Mouse (Mus musculus): ENCODE data around the gene Plekhg4.

The Plekhg4 gene

DNA sequence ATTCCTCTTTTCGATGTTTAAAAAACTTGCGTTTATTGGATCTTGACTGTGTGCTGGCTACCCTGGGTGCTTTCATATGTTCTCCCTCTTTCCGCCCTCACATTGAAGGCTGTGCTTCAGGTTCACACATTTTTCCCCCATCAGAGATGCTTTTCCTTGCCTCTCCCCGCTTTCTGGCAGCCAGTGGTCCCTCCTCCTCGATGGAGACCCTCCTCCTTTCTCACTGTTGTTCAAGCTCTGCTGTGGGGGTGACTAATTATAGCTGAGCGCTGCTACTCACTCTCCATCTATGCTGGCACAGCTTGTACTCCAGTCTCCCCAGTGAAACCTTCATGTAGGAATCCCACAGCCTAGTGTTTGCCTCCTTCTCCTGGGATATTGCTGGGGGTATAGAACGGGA lies 22.9 kb upstream of the Plekhg4 start:
- no peak for DNase-seq

DNA sequence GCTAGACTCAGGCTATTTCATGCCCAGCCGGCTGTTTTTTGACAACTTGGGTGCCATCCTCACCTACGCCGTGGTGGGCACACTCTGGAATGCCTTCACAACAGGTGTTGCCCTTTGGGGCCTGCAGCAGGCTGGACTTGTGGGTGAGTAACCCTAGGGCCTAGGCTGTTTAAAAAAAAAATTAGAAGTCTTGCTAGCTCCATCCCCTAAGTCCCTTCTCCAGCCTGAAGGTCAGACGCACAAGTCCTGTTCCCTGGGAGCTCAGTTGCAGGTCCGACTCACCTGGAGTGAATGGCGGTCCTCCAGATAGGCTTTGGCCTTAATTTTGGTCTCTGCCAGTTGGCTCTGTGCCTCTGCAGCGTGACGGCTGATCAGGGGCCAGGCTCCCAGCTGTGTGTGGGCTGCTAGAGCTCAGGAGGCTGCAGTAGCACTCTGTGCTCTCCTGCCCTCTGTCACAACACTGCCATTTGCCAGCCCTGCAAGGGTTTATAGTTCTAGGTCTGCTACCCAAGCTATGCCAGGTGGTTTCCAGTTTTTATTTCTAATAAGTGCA lies 19.4 kb upstream of the Plekhg4 start:
- DNase-seq, result no peak

DNA sequence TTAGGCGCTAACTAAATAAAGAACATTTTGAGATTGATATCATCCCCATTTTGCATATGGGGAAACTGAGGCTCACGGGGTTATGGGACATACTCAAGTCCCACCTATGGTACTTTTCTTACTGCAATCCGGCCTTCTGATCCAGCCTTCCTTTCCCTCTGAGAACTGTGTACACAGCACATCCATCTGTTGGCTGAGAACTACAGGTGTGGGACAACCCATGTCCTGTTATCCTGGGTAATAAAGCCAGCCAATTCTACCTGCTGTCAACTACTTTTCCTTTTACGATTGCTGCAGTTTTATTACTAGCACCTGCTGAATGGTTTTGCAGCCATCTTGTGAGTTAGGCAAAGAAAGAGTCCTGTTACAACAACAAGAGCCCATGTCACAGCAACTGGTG lies 18.5 kb upstream of the Plekhg4 start:
- no peak for DNase-seq

- DNase-seq, result peak; percentile 74 to 77
These were observed 17.7 kb upstream of the Plekhg4 start for GRCm38 (mm10) chr8:105355179-105356024.

DNA sequence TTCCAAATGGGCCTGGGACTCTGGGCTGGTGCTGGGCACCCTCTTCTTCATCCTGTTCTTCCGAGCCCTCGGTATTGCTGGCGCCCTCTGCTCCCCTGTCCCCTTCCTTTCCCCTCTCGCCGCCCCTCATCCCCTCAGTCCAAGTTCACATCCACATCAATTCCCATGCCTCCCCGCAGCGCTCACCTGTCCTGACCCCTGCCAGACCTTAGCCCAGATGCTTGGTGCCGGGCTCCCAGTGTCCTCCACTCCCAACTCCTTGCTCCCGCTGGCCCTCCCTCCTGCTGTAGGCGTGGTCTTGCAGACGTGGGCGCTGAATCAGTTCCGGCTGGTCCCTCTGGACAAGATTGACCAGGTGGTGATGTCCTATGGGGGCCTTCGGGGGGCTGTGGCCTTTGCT lies 16.4 kb upstream of the Plekhg4 start:
- DNase-seq, result no peak

DNA sequence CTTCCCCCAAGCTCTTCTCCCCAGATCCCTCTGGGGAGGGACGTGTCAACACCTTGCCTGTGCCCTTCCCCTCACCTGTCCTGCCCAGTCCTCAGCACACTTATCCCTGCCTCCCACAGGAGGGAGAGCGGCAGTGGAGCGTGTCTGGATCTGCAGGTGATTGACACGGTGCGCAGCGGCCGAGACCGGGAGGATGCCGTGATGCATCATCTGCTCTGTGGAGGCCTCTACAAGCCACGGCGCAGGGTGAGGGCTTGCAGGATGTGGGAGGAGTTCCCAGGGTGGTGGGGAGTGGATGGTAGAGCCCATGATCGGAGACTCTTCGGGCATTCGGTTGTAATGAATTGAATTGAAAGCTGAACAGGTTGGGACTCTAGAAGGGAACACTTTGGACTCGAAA lies 13.9 kb upstream of the Plekhg4 start:
- no peak for DNase-seq

DNA sequence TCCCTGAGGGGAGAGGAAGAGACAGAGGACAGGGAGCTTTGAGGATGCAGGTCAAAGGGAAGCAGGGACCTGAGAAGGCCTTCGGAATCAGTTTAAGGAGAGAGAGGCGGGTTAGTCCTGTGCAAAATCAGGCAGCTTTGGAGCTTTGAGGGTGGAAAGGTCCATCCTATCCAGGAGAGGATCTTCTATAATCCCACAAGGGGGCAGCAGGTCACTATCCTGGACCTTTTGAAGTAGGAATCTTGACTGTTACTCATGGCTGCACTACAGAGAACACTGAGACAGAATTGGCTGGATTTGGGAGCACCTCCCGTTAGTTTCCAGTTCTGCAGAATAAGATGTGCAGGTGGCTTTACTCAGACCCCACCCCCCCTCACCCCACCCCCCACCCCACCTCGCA lies 13.4 kb upstream of the Plekhg4 start:
- peak in 1 of 2 experiments; percentile 54 for DNase-seq

- DNase-seq, result peak; percentile 57 to 78
These were observed 11.0 kb upstream of the Plekhg4 start for GRCm38 (mm10) chr8:105361751-105362702.

GRCm38 (mm10) chr8:105367107-105367506 lies 6.0 kb upstream of the Plekhg4 start:
- DNase-seq, result peak in 1 of 2 experiments; percentile 46

DNA sequence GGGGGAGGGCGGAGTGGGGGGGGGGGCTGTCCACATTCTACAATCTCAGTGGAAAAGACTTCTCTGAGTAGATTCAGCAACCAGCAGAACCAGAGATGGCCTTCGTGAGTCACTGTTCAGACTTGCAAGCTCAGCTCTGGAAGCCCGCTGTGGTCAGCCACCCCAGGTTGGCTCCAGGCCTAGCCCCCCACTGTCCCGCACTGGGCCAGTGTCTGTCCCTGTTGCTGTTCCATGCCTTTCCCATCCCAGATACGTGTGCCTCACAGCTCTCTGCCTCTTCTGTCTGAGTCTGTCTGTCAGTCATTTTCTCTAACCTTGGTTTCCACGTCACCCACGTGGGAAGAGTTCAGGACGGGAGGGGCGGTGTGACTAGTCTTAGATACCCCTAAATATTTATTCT lies 601 bp upstream of the Plekhg4 start:
- no peak for DNase-seq

DNA sequence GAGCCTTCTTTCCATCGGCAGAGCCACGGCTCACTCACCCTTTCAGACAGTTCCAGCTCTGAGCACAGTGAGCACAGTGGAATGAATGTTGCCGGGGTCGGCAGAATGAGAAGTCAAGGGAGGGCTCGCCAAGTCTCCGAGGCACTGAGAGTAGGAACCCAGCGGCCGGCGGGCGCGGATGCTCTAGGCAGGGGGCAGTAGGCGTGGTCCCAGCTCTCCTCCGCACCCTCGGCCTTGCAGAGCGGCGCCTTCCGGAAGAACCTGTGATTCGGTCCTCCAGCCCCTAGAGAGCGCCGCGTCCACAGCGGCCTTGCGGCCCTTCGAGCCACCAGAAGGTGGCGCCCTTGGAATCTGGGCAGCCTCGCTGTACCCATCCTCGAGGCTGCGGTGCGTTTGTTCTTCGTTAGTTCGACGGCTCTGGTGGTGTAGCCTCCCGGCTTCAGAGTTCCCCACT lies 1.5 kb downstream of the Plekhg4 start:
- peak in 1 of 2 experiments; percentile 48 for DNase-seq

GRCm38 (mm10) chr8:105378673-105379072 lies 5.6 kb downstream of the Plekhg4 start:
- peak; percentile 60 to 85 for DNase-seq

- DNase-seq, result no peak
These were observed 7.2 kb downstream of the Plekhg4 start for GRCm38 (mm10) chr8:105380308-105380707.

- no peak for DNase-seq
These were observed 11.0 kb downstream of the Plekhg4 start for GRCm38 (mm10) chr8:105384070-105384469.

DNA sequence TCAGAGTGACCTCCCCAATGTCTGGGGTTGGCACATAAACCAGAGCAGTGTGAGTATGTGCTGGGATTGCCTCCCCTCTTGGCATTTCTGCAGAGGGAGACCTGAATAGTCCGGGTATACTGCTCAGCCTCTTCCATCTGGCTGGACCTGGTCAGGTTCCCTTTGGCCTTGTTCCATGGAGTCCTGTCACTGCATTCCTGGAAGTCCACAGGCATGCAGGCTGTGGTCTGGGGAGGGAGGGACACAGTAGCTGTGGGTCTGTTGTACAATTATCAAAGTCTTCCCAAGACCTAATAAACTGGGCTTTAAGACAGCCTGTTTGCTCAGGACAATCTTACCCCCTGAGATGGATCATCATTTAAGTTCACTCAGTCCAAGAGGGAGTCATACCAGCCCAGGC lies 14.1 kb downstream of the Plekhg4 start:
- DNase-seq, result peak; percentile 68 to 71

DNA sequence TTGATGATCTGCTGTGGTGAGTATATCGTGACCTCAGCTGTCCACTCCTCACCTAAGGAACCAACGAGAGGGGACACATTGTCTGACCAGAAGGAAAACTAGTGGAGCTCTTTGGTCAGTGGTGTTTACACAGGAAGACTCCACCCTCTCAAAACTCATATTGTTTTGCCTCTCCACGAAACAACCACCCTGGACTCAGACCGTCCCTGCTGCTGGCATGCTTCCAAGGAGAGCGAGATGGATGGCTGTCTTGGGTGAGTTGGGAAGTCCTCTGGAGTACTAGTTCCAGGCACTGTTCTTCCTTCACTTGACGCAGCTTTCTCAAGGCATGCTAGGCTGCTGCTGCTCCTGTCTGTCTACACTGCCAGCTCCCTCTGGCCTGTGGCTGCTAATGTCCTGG lies 16.0 kb downstream of the Plekhg4 start:
- peak in 1 of 2 experiments; percentile 44 for DNase-seq

DNA sequence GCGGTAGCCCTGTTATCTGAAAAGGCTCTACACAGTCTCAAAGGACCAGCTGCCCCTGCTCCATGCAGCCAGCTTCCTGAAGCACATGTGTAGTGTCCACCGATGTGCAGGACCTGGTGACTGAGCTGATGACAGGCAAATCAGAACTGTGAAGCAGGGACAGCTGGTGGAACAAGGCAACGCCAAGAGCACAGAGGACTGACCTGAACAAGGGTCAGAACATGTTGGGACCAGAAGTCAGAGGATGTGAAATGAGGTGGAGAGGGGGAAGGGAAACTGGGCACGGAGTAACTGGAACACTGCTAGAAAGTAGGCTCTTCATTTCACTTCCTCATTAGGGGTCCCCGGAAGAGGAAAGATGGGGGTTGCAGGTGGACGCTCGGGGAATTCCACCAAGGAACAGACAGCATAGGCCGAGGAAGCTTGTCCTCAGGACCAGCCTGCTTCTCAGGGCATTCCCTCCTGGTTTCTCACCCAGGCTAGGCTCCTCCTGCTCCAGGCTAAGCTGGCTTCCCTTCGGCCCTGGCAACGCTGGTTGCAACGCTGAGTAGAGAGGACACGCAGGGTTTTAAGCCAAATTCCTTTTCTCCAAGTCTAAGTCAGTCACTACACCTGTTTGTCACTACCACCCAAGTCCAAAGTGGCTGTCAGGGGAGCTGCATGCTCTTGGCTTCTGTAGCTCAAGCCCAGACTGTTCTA lies 20.2 kb downstream of the Plekhg4 start:
- no peak for DNase-seq

- DNase-seq, result no peak
These were observed 20.8 kb downstream of the Plekhg4 start for GRCm38 (mm10) chr8:105393915-105394314.

GRCm38 (mm10) chr8:105397747-105398146 lies 24.7 kb downstream of the Plekhg4 start:
- DNase-seq, result peak; percentile 72 to 73

DNA sequence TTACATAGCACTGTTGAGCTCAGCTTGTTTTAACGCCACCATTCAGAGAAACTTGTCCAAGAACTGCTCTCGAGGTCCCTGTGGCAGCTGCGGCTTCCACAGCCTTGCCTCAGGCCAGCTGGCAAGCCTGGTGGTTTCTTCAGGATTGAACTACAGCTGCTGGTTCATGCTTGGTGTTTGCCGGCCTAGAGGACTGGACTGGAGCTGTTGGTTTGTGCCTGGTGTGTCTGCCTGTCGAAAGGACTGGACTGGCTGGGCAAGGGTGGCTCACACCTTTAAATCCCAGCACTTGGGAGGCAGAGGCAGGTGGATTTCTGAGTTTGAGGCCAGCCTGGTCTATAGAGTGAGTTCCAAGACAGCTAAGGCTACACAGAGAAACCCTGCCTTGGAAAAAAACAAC lies 26.9 kb downstream of the Plekhg4 start:
- DNase-seq, result no peak

DNA sequence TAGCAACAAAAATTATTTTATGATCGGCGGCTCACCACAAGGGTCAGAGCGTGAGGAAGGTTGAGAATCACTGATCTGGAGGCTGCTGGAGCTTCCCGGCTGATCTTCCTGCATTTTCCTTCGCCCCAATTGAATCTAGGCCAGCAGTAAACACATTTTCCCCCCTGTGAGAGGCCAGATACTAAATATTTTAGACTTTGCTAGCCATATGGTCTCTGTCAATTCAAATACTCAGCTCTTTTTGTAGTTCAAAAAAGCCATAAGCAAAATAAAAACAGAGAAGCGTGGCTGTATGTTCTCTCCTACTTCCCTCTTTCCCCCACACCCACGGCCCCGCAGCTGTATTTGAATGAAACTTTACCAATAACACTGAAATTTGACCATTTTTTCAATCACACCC lies 30.4 kb downstream of the Plekhg4 start:
- no peak for DNase-seq

- no peak for DNase-seq
These were observed 31.4 kb downstream of the Plekhg4 start for GRCm38 (mm10) chr8:105404496-105404895.

DNA sequence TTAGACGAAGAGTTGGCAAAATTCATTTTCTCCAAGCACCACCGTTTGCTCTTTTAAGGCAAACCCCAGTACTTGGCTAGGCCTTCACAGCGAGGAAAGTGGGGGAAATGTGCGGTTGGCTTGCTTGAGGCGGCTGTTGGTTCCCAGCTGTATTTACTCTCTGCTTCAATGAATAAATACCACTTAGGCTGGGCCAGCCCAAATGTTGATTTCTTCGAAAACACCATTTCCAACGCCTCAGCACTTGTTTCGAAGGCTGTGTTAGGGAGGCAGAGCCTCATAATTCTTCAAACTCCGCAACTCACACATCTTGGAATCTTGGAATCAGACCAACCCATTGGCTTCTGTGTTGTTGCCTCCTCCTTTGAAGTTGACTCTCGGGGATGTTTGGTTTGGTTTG lies 33.3 kb downstream of the Plekhg4 start:
- DNase-seq, result no peak
